Mouse (Mus musculus): ENCODE results near the gene Gm8082. TPM values are rescaled to one million over a fixed set of nuclear protein-coding genes. Genes with fewer than 3 reads are reported as not detected.

The Gm8082 gene
- not detected for polyA plus RNA-seq (2017; shearing (Covaris generic))

GRCm38 (mm10) chr14:42993524-42993923 lies at the start of gene Gm8082:
TSS of gene Gm8082 (minus strand) at chr14:42993624.

DNA sequence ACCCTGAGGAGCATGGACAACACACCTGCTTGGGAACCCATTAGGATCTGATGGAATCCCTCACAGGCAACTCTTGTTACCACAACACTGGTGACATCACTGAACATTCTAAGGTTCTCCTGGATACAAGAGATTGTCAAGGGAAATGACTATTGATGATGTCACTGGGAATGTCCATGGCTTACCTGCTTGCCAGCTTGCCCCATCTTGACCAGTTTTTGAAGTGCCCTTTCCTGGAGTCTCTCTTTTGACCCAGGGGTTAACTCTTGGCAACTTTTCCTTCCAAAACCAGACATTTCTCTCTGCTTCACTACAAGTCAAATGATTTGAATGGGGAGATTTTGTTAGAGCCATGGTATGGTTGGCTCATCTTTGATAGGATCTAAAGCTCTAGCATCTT lies 22.1 kb upstream of the Gm8082 start, which contains the start of gene Gm10376:
TSS of gene Gm10376 (minus strand) at position 101 of the 400 bp plus-strand sequence.

Other genes starting within 250 kb of the Gm8082 start
- not detected for gene Gm3015, start 224.8 kb downstream of the Gm8082 start, polyA plus RNA-seq (2017; shearing (Covaris generic))
- not detected for gene Gm10377, start 195.6 kb downstream of the Gm8082 start, polyA plus RNA-seq (2017; shearing (Covaris generic))
- gene Gm21977, start 140.1 kb downstream of the Gm8082 start, polyA plus RNA-seq (2017; shearing (Covaris generic)): not detected
- gene Gm10376, start 22.0 kb upstream of the Gm8082 start, polyA plus RNA-seq (2017; shearing (Covaris generic)): not detected
- gene Gm8094, start 83.0 kb upstream of the Gm8082 start, polyA plus RNA-seq (2017; shearing (Covaris generic)): not detected
- gene Gm8104, start 107.0 kb upstream of the Gm8082 start, polyA plus RNA-seq (2017; shearing (Covaris generic)): not detected
- gene Gm7233, start 186.2 kb upstream of the Gm8082 start, polyA plus RNA-seq (2017; shearing (Covaris generic)): not detected
- not detected for gene Gm8122, start 241.7 kb upstream of the Gm8082 start, polyA plus RNA-seq (2017; shearing (Covaris generic))